Mouse (Mus musculus): ENCODE measurements around the gene Slc8a2. TPM values are rescaled to one million over a fixed set of nuclear protein-coding genes. Genes with fewer than 3 reads are reported as not detected.

The Slc8a2 gene
- 0.01 TPM in 2 replicates for polyA plus RNA-seq (2012)

DNA sequence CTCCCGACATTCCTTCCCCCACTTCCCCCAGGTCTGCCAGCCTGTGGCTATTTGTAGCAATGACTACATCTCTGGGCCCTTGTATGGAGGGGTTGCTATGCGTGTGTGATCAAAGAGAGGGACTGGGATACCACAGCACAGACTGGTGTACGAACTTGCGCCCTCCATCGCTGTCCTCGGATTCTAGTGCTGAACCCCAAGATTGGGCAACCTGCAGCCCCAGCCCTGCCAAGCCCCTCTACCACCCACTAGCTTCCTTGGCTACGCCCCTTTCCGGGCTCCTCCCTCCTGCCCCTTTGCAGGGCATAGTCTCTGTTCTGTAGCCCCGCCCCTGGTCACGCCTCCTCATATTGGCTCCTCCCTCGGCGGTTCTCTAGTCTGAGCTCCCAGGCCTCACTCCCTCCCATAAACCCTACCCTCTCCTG is at the start of gene Slc8a2:
Gene Slc8a2, plus strand, starts transcription at position 406 of the 425 bp plus-strand sequence.
- no peak for TF ChIP-seq GATA1 (IDR thresholded peaks at IDR 0.05; ENCODE audit: low read length)

DNA sequence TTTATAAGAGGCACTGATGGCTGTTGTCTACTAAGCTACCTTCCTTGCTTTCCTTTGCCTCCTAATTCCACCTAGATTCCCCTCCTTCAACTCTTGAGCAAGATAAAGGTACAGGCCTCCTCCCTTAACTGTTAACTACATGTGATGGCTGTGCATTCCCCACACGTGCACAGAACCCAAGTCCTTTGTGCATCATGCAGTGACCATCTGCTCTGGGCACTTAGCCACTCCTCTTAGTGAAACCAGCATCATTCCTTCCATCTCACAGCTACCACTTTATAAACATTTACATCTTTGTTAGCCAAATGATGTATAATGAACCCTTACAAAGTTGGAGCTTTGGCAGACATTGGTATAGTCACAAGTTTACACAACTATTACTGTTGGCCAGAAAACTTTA is 49.7 kb upstream of the Slc8a2 start:
- TF ChIP-seq GATA1 (IDR thresholded peaks at IDR 0.05; ENCODE audit: low read length): no peak

DNA sequence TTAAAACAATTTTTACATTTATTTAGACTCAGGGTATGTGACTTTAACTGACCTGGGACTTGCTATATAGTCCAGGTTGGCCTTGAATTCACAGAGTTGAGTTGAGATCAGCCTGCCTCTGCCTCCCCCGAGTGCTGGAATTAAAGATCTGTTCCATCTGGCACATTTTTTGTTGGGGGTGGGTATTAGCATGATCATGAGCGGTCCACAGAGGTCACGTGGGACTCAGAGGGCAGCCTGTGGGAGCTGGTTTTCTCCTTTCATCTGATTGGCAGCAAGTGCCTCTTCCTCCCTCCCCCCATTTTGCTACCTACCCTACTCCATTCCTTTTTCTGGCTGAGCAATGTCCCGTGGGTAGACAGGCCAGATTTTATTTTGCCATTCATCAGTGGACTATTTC is 49.0 kb upstream of the Slc8a2 start:
- no peak for TF ChIP-seq GATA1 (IDR thresholded peaks at IDR 0.05; ENCODE audit: low read length)

DNA sequence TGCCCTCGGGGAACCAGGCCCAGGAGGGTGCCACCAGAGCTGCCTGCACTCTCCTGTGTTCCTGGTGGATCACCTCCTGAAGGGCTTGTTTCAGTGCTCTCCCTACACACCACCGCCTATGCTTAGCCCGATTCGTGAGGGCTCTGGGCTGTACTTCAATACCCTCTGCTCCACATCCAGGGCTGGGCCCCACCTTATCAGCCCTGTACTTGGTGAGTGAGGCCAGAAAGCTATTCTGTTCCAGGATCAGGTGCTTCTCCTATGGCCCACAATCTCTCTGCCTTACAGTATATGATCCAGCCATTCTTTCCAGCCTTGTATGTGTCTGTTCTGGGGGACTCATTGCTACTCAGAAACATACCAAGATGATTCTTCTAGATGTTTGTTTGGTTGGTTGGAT is 46.3 kb upstream of the Slc8a2 start:
- no peak for TF ChIP-seq GATA1 (IDR thresholded peaks at IDR 0.05; ENCODE audit: low read length)

DNA sequence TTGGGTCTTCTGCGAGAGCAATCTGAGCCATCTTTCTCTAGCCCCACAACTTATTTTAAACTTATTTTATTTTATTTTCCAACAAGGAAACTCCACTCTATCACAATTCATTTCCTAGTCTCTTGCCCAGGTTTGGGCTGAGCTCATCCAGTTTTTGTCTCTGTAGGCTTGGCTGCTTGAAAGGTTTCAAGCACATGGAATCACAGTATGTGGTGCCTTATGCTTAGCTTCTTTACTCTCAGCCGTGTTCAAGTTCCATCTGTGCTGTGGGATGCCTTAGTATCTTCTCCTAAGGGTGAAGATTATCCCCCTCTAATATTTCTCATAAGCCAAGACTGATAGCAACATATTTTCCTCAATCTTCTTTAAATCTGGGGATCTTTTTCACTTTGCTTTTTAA is 42.0 kb upstream of the Slc8a2 start:
- no peak for TF ChIP-seq GATA1 (IDR thresholded peaks at IDR 0.05; ENCODE audit: low read length)

DNA sequence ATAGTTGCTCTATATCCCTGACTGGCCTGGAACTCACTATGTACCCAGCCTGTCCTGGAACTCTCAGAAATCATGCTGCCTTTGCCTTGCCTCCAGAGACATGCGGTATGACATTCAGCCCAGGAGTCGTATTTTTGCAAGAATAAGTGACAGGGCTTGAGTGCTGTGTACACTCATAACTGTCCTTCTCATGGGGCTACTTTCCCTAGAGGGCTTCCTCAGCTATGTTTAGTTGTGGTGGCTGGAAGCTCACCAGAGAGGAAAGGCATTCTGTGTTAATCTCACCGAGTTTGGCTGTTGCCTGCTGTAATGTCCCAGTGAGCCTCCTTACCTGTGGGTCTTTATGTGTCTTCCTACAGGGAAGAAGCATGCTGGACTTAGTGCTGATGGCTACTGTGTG is 35.0 kb upstream of the Slc8a2 start:
- no peak for TF ChIP-seq GATA1 (IDR thresholded peaks at IDR 0.05; ENCODE audit: low read length)

DNA sequence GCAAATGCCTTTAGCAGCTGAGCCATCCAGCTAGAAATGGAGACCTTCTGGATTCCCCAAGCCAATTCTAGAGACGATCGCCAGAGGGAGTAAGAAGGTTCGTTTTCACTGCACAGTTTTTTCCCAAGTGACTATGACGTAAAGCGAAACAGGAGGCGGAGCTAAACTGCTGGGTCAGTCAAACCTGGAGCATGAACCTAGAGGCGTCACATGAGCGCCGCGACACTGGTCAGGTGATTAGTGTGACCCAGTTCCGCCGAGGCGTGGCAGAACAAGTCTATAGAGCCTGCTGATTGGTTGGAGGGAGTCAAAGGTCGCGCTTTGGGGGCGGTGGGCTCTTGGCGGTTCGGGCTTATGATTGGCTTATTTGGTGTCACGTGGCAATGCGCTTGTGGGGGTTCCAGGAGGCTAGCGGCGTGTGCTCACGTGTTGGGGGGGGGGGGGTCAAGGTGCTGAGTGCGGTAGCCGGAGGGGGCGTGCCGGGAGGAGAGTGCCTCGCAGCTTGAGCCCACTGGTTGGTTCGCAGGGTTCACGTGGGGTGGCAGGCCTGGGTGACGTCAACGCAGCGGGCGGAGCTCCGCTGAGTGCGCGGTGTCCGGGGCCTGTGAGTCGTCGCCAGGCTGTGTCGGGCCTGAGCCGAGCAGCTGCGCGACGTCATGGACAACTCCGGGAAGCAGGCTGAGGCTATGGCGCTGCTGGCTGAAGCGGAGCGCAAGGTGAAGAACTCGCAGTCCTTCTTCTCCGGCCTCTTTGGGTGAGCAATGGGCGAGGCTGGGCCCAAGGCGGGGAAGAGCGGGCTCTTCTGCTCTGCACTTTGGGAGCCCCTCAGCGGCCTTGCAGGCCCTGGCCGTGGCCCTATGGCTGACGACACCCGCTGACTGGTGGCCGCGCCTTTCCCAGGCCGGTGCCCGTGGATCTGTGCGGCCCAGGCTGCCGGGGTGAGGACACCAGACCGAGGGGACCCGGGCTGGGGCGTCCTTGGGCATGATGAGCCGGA is 31.3 kb upstream of the Slc8a2 start, which contains the start of gene Napa:
Gene Napa, plus strand, starts transcription at position 438 of the 997 bp plus-strand sequence.
- TF ChIP-seq GATA1 (IDR thresholded peaks at IDR 0.05; ENCODE audit: low read length): no peak

DNA sequence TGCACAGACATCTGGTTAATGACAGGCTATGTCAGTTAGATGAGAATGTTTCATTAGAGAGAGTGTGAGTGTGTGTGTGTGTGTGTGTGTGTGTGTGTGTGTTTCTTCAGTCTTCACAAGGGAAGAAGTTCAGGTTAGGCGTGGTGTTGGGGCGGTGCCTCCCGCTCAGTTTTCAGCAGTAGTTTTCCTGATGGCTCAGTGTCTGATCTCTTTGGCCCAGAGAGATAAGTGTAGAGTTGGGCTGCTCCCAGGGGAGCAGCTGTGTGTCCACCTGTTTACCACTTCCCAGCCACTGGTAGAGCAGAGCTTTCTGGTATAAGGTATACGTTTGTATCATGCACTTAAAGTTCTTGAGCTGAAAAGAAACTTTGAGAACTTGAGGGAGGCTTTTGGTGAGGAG is 29.7 kb upstream of the Slc8a2 start:
- TF ChIP-seq GATA1 (IDR thresholded peaks at IDR 0.05; ENCODE audit: low read length): no peak

DNA sequence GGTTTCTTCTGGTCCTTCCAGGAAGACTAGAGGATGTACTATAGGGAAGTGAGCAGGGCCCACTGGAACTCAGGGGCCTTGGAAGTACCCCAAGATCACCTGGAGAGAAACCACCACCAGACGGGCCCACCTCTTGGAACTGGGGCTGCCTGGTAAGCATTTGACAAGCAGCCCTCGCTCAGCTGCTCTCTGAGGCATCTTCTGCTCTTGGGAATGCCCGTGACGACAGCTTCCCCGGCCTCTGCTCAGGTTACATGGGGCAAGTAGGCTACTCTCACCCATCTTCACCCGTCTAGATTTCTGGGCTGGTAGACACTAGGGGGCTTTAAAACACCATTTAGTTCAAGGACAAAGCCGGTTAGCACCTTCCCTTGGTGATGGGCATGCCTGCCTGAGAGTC is 28.5 kb upstream of the Slc8a2 start:
- no peak for TF ChIP-seq GATA1 (IDR thresholded peaks at IDR 0.05; ENCODE audit: low read length)

DNA sequence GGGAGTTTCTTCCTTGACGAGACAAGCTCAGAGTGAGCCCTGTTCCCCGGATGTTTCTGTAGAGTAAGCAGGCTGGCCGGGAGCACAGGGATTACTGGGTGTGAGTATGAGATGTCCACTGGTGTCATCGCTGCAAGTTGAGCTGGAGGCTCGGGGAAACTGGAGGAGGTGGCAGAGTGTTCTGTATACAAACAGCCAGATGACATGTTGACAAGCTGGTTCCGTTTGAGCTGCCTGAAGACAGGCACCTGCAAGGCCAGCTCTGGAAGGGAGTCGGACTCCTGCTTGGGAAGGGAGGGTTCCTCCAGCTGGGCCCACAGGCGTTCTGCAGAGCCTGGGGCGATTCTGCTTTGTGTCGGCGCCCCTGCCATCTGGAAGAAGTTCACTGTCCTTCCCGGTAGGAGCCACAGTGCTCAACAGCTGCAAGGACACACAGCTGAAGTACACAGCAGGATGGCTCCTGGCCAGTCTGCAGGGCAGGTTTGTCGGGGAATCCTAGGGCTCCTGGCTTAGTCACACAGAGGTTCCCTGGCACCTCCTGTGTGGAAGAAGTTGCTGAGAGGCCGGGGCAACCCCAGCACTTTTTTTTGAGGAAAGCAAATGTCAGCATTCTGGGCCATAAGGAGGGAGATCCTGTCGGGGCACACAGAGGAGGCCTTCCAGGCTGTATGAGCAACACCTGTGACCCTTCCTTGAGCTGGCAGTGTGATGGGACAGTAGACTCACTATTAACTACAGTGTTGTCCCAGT is 27.7 kb upstream of the Slc8a2 start:
- TF ChIP-seq GATA1 (IDR thresholded peaks at IDR 0.05; ENCODE audit: low read length): no peak

DNA sequence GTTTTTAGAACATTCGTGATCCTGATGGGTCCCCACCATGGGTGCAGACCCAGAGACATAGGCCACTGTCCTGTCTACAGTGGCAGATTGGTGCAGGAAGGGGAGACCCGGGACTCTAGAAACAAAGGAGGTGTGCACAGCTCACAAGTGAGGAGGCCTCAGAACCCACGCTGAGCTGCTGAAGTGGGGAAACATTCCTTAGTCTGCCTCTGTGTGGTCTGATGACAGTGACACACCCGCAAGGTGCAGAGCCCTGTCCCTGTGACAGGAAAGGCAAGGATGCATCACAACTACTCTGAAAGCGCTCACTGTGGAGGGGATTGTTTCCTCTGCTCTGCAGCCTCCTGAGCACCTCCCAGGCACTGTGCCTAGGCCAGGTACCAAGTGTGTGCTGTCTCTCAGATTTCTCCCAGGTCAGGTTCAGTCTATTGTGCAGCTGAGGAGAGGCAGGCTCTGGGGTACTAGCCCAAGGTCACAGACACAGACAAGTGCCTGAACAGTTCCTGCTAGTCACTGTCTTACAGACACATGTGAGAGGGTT is 26.9 kb upstream of the Slc8a2 start:
- TF ChIP-seq GATA1 (IDR thresholded peaks at IDR 0.05; ENCODE audit: low read length): no peak

DNA sequence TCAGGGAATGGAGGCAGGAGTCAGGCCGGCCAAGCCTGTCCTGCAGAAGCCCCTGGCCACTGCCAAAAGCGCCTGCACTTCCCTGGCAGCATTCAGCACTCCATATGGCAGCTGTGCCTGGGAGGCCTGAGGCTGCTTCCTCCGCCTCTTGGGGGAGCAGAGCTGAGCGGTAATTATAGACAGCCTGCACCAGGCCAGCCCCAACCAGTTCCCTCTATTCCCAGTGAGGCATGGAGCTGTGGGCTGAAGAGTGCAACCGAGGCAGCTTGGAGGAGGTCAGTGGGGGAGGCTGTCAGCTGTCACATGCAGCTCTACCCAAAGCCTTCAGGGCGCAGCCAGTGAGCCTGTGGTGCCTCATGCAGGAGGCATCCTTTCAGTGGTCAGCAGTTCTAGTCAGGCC is 25.9 kb upstream of the Slc8a2 start:
- no peak for TF ChIP-seq GATA1 (IDR thresholded peaks at IDR 0.05; ENCODE audit: low read length)

DNA sequence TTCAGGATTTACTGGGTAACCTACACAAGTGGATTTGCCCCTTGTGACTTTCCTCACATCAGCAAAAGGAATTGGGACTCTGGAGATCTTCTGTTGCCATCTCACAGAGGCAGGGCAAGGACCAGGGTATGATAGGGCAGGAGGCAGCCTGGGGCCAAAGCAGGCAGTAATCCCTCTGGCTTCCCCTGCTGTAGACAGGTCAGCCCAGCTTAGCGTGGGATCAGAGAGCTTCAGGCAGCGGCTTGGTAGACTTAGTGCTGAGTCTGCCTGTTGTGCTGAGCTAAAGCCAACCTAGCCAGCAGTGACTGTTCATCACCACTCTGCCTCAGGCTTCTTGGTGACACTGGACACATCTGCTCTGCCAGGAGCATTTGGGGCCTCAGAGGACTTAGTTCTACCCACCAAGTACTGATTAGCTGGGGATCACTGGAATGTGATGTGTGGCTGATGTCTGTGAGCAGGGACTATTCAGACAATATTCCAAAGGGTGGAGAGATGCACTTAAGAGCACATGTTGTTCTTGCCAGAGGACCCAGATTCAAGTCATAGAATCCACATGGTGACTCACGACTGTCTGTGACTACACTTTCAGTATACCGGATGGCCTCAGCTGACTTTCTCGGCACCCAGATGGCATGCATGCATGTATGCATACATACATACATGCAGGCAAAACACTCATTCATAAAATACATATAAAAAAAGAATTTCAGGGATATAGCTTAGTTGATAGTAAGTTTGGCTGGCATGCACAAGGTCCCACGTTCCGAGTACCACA is 24.8 kb upstream of the Slc8a2 start:
- TF ChIP-seq GATA1 (IDR thresholded peaks at IDR 0.05; ENCODE audit: low read length): no peak

DNA sequence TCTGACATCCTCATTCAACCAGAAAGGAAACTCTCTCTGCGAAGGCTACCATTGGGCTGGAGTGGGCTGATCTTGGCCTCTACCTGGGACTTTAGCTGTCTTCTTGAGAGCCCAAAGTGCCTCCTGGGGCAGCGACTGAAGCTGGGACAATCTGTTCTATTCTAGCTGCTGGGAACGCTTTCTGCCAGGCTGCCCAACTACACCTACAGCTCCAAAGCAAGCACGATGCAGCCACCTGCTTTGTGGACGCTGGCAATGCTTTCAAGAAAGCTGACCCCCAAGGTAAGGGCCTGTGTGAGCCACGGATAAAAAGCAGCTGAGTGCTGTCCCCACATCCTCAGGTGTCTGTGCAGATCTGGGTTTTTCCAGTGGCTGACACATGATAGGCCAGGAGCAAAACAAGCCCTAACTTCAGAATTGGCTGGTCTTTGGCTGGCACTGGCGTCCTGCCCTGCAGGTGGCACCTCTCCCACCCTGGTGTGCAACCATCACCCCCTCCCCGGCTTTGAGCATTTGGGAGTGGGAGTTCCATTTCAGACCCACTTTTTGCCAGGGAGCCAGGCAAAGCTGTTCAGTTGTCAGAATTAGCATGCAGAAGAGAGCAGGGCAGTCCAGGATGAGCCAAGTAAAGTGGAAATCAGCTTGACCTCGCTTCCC is 20.6 kb upstream of the Slc8a2 start:
- TF ChIP-seq GATA1 (IDR thresholded peaks at IDR 0.05; ENCODE audit: low read length): no peak

DNA sequence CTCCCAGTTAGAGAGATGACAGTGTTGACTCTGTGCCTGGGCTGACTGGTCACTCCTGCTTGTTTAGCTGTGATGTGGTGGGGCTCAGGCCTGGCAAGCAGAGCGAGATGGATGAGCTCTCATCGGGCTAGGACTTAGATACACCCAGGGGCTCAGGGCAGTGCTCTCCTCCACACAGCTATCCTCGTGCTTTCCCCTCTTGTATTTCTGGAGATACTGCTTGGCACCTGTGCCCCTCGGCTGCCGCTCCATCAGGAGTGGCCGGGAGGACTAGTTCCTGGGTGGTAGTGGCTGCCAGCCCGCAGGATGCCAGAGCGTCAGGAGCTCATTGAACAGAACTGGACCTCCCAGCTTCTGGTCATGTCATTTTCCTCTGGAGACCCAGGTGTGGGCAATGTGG is 19.5 kb upstream of the Slc8a2 start:
- no peak for TF ChIP-seq GATA1 (IDR thresholded peaks at IDR 0.05; ENCODE audit: low read length)
